Mouse (Mus musculus) MEL (cell line): ENCODE results near the gene 1700025G04Rik. TPM values are rescaled to one million over a fixed set of nuclear protein-coding genes. Genes with fewer than 3 reads are reported as not detected.

Experiments used
- DNase-seq: peaks from one replicate; pipeline ENCODE4 v3.0.0; 2011; ENCODE audit warnings: low read depth, low spot score
- H3K27ac ChIP-seq: 2 replicates; pipeline ENCODE4 v1.5.1; 2012; ENCODE audit warnings: low read depth, mild to moderate bottlenecking, control low read depth, low read length, moderate library complexity; ENCODE audit not compliant: control insufficient read depth
- H3K27me3 ChIP-seq, 2 experiments: fragments of 150-350 bp in 1 of 2; sonication (generic) in 1 of 2; 2 replicates each; pipeline ENCODE4 v1.6.1; 2012; ENCODE audit warnings: low read length in 2 of 2, mild to moderate bottlenecking in 2 of 2, improper control_type of control experiment in 1 of 2, moderate library complexity in 1 of 2; ENCODE audit not compliant: insufficient read depth in 2 of 2, control insufficient read depth in 1 of 2
- H3K36me3 ChIP-seq, 2 experiments: 2 replicates each; pipeline ENCODE4 v1.6.1; 2012 to 2014; ENCODE audit warnings: low read length in 2 of 2, improper control_type of control experiment in 1 of 2, inconsistent platforms in 1 of 2, mild to moderate bottlenecking in 1 of 2; ENCODE audit not compliant: insufficient read depth in 2 of 2, control insufficient read depth in 1 of 2
- H3K4me1 ChIP-seq, 2 experiments: fragments of 150-350 bp in 1 of 2; sonication (generic) in 1 of 2; 2 replicates each; pipeline ENCODE4 v1.6.1; 2012; ENCODE audit warnings: low read length in 2 of 2, improper control_type of control experiment in 1 of 2, mild to moderate bottlenecking in 1 of 2; ENCODE audit not compliant: insufficient read depth in 2 of 2, control insufficient read depth in 1 of 2
- H3K4me3 ChIP-seq, 2 experiments: fragments of 150-350 bp in 1 of 2; sonication (generic) in 1 of 2; 2 replicates each; pipeline ENCODE4 v1.5.1; 2012; ENCODE audit warnings: low read depth in 2 of 2, low read length in 2 of 2, mild to moderate bottlenecking in 2 of 2, moderate library complexity in 2 of 2, control low read depth in 1 of 2, improper control_type of control experiment in 1 of 2; ENCODE audit not compliant: control insufficient read depth in 1 of 2, insufficient read depth in 1 of 2
- H3K79me2 ChIP-seq: 2 replicates; pipeline ENCODE4 v1.6.1; 2012; ENCODE audit warnings: mild to moderate bottlenecking, low read length, moderate library complexity; ENCODE audit not compliant: control insufficient read depth, poor library complexity, insufficient read depth
- H3K9ac ChIP-seq: 2 replicates; pipeline ENCODE4 v1.6.1; 2012; ENCODE audit warnings: low read depth, mild to moderate bottlenecking, control low read depth, low read length, moderate library complexity; ENCODE audit not compliant: control insufficient read depth, poor library complexity, severe bottlenecking
- H3K9me3 ChIP-seq: fragments of 150-350 bp; sonication (generic); replicated peaks from 2 replicates; pipeline ENCODE4 v1.6.1; 2012; ENCODE audit warnings: mild to moderate bottlenecking, low read length, improper control_type of control experiment, moderate library complexity; ENCODE audit not compliant: insufficient read depth
- BHLHE40 ChIP-seq: IDR thresholded peaks from 2 replicates; pipeline ENCODE4 v1.6.1; 2012; ENCODE audit warnings: low read depth, mild to moderate bottlenecking, inconsistent platforms, low read length, improper control_type of control experiment, borderline replicate concordance
- CHD1 ChIP-seq: IDR thresholded peaks from 2 replicates; pipeline ENCODE4 v1.6.1; 2012; ENCODE audit warnings: low read depth, mild to moderate bottlenecking, inconsistent platforms, low read length, improper control_type of control experiment
- CHD2 ChIP-seq: IDR thresholded peaks from 2 replicates; pipeline ENCODE4 v1.6.1; 2011; ENCODE audit warnings: low read length, improper control_type of control experiment
- CTCF ChIP-seq, 3 experiments: IDR thresholded peaks in 2 of 3; conservative IDR thresholded peaks in 1 of 3; 2 replicates each; pipeline ENCODE4 v1.5.1; 2011 to 2012; ENCODE audit warnings: low read length in 3 of 3, low read depth in 2 of 3, mild to moderate bottlenecking in 2 of 3, improper control_type of control experiment in 1 of 3, inconsistent platforms in 1 of 3, mixed read lengths in 1 of 3, moderate library complexity in 1 of 3; ENCODE audit not compliant: control insufficient read depth in 1 of 3, insufficient read depth in 1 of 3, poor library complexity in 1 of 3, severe bottlenecking in 1 of 3
- E2F4 ChIP-seq: IDR thresholded peaks from 2 replicates; pipeline ENCODE4 v1.6.1; 2011; ENCODE audit warnings: low read depth, low read length, improper control_type of control experiment, borderline replicate concordance
- ELF1 ChIP-seq: IDR thresholded peaks from 2 replicates; pipeline ENCODE4 v1.6.1; 2014; ENCODE audit warnings: low read depth, mild to moderate bottlenecking, inconsistent platforms, low read length, improper control_type of control experiment, moderate library complexity
- EP300 ChIP-seq, 2 experiments: IDR thresholded peaks; 2 replicates each; pipeline ENCODE4 v1.6.1; 2011; ENCODE audit warnings: improper control_type of control experiment in 2 of 2, low read length in 2 of 2, low read depth in 1 of 2, mild to moderate bottlenecking in 1 of 2
- ETS1 ChIP-seq: IDR thresholded peaks from 2 replicates; pipeline ENCODE4 v1.6.1; 2012; ENCODE audit warnings: low read depth, mild to moderate bottlenecking, inconsistent platforms, low read length, improper control_type of control experiment, moderate library complexity
- GATA1 ChIP-seq: IDR thresholded peaks from 2 replicates; pipeline ENCODE4 v1.6.1; 2011; ENCODE audit warnings: low read depth, low read length, improper control_type of control experiment
- MAFK ChIP-seq: IDR thresholded peaks from 2 replicates; pipeline ENCODE4 v1.6.1; 2011; ENCODE audit warnings: low read depth, mild to moderate bottlenecking, low read length, improper control_type of control experiment, borderline replicate concordance
- MAZ ChIP-seq: IDR thresholded peaks from 2 replicates; pipeline ENCODE4 v1.6.1; 2012; ENCODE audit warnings: low read depth, mild to moderate bottlenecking, inconsistent platforms, low read length, improper control_type of control experiment
- MXI1 ChIP-seq: IDR thresholded peaks from 2 replicates; pipeline ENCODE4 v1.6.1; 2011; ENCODE audit warnings: mild to moderate bottlenecking, low read depth, low read length, improper control_type of control experiment
- MYB ChIP-seq: IDR thresholded peaks from 2 replicates; pipeline ENCODE4 v1.6.1; 2011; ENCODE audit warnings: mild to moderate bottlenecking, low read depth, low read length, improper control_type of control experiment
- NELFE ChIP-seq: IDR thresholded peaks from 2 replicates; pipeline ENCODE4 v1.6.1; 2011; ENCODE audit warnings: low read depth, low read length, improper control_type of control experiment
- NRF1 ChIP-seq: IDR thresholded peaks from 2 replicates; pipeline ENCODE4 v1.6.1; 2014; ENCODE audit warnings: low read depth, mild to moderate bottlenecking, inconsistent platforms, low read length, improper control_type of control experiment, moderate library complexity; ENCODE audit not compliant: poor library complexity, insufficient read depth, severe bottlenecking
- POLR2A ChIP-seq, 2 experiments: IDR thresholded peaks; 2 replicates each; pipeline ENCODE4 v1.6.1; 2011 to 2012; ENCODE audit warnings: low read length in 2 of 2, mild to moderate bottlenecking in 2 of 2, control low read depth in 1 of 2, improper control_type of control experiment in 1 of 2, low read depth in 1 of 2, moderate library complexity in 1 of 2; ENCODE audit not compliant: control insufficient read depth in 1 of 2, insufficient read depth in 1 of 2, poor library complexity in 1 of 2
- POLR2AphosphoS2 ChIP-seq: IDR thresholded peaks from 2 replicates; pipeline ENCODE4 v1.6.1; 2011; ENCODE audit warnings: low read length, improper control_type of control experiment
- POLR2AphosphoS5 ChIP-seq: IDR thresholded peaks from 2 replicates; pipeline ENCODE4 v1.6.1; 2012; ENCODE audit warnings: low read depth, borderline replicate concordance, mild to moderate bottlenecking, inconsistent platforms, low read length, moderate library complexity, mixed read lengths
- RCOR1 ChIP-seq: IDR thresholded peaks from 2 replicates; pipeline ENCODE4 v1.6.1; 2012; ENCODE audit warnings: low read depth, mild to moderate bottlenecking, inconsistent platforms, low read length, improper control_type of control experiment
- SIN3A ChIP-seq: IDR thresholded peaks from 2 replicates; pipeline ENCODE4 v1.6.1; 2012; ENCODE audit warnings: low read length, improper control_type of control experiment, inconsistent platforms
- TAL1 ChIP-seq: IDR thresholded peaks from 2 replicates; pipeline ENCODE4 v1.6.1; 2012; ENCODE audit warnings: mild to moderate bottlenecking, inconsistent platforms, low read length, moderate library complexity, mixed read lengths
- TCF12 ChIP-seq: IDR thresholded peaks from 2 replicates; pipeline ENCODE4 v1.6.1; 2014; ENCODE audit warnings: low read depth, mild to moderate bottlenecking, inconsistent platforms, low read length, improper control_type of control experiment, moderate library complexity
- USF1 ChIP-seq: IDR thresholded peaks from 2 replicates; pipeline ENCODE4 v1.6.1; 2014; ENCODE audit warnings: low read depth, mild to moderate bottlenecking, inconsistent platforms, low read length, improper control_type of control experiment, moderate library complexity
- USF2 ChIP-seq, 2 experiments: IDR thresholded peaks; 2 replicates each; pipeline ENCODE4 v1.6.1; 2011 to 2012; ENCODE audit warnings: improper control_type of control experiment in 2 of 2, low read length in 2 of 2, borderline replicate concordance in 1 of 2, inconsistent platforms in 1 of 2, low read depth in 1 of 2, mild to moderate bottlenecking in 1 of 2; ENCODE audit not compliant: insufficient read depth in 1 of 2
- ZC3H11A ChIP-seq: IDR thresholded peaks from 2 replicates; pipeline ENCODE4 v1.6.1; 2012; ENCODE audit warnings: low read depth, mild to moderate bottlenecking, inconsistent platforms, low read length, improper control_type of control experiment
- ZKSCAN1 ChIP-seq: IDR thresholded peaks from 2 replicates; pipeline ENCODE4 v1.6.1; 2012; ENCODE audit warnings: low read depth, mild to moderate bottlenecking, inconsistent platforms, low read length, improper control_type of control experiment, moderate library complexity
- polyA plus RNA-seq, 2 experiments: library from polyadenylated mRNA; stranded (reverse) in 1 of 2; unstranded in 1 of 2; fragments of >175 nt in 1 of 2; fragments of >200 nt in 1 of 2; gene quantifications; 2 replicates each; pipeline versions ENCODE4 v1.2.1 to v1.2.4; 2012; ENCODE audit warnings: low replicate concordance in 2 of 2, low read depth in 1 of 2; ENCODE audit not compliant: insufficient read length in 2 of 2, insufficient read depth in 1 of 2, missing spikeins in 1 of 2
- total RNA-seq: library from RNA; depleted of rRNA; stranded (reverse); fragments of 300-350 nt; gene quantifications from 2 replicates; pipeline ENCODE4 v1.2.3, GENCODE M21; 2012

1700025G04Rik gene
- total and polyA plus RNA-seq, 3 experiments: 0.04 to 0.91 TPM; not detected in 1

DNA sequence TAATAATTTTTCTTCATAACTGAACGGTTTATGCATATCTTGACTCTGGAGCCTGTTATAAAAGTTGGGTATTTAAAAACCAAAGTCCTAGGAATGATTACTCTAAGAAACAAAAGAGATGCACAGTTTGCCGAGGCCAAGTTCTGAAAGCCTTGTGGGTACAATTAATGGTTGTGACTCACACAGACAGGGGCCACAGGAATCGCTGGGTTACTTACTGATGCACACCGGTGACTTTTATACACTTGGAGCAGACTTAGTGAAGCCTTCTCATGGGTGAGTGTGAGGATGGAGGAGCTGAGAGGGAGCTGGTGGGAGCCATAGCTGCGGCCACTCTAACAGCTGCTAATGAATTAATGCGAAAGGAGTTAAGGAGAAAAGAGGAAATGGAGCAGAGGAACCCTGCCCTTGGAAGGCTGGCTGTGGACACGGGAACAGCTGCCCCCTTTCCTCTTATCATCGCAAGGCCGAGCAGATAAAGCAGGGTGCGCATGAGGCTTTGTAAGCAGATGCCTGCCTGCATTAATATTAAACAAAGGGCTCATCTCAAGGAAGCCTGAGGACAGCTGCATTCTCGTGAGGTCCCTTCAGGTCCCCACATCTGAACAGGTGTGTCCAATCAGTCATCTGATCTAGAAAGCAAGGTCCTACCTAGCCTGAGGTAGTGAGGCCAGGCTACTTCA lies 146.8 kb downstream of the 1700025G04Rik start (continued):
- TF ChIP-seq USF1 (no peak), POLR2AphosphoS5 (no peak), MYB (no peak), ZKSCAN1 (no peak), CTCF (IDR thresholded peaks at IDR 0.05 in 2 of 3, conservative IDR thresholded peaks at IDR 0.05 in 1 of 3; ENCODE audit: control insufficient read depth in 1 of 3, insufficient read depth in 1 of 3, low read depth in 2 of 3, low read length in 3 of 3, poor library complexity in 1 of 3, severe bottlenecking in 1 of 3) (no peak), GATA1 (peak; percentile 90), NELFE (no peak), CHD1 (0 out of 2 replicates have a peak, but pooled peaks have one; percentile 23), CHD2 (no peak), USF2 (IDR thresholded peaks at IDR 0.05; ENCODE audit: borderline replicate concordance in 1 of 2, insufficient read depth in 1 of 2, low read depth in 1 of 2, low read length in 2 of 2) (no peak), BHLHE40 (0 out of 2 replicates have a peak, but pooled peaks have one; percentile 22), TAL1 (peak; percentile 37; the same call in 1 of the 2 replicates), MAZ (peak; percentile 16; the same call in 1 of the 2 replicates), ZC3H11A (no peak), POLR2AphosphoS2 (no peak), POLR2A (IDR thresholded peaks at IDR 0.05; ENCODE audit: control insufficient read depth in 1 of 2, insufficient read depth in 1 of 2, low read depth in 1 of 2, low read length in 2 of 2, poor library complexity in 1 of 2) (no peak), MXI1 (no peak), ETS1 (peak; percentile 89), E2F4 (no peak)

DNA sequence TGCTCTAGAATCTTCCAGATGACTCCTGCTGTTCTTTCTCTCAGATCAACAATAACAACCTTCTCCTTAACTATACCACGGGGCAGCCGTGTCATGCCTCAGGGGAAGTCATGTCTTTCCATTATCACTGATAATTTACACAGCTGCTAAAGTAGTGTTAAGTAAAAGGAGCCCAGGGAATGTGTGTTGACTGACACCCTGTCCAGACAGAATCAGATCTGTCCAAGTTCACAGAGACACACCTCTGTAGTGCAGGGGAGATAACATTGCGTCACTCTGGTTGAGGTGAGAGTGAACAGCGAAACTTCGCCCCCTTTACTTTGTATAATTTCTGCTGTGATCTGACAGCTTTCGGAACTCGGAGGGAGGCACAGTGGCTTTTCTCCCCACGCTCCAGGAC lies 149.9 kb downstream of the 1700025G04Rik start:
- Histone ChIP-seq H3K79me2 (no peaks in the 10 kb centered on the region), H3K9me3 (no peaks in the 10 kb centered on the region), H3K36me3 (peaks cover 0 to 22% of the 10 kb centered on the region in 2 experiments; a peak in 2 of 4 replicates), H3K4me3 (peak overlapping the region; percentile 8 to 19; a peak in 2 of 4 replicates), H3K27me3 (no peaks in the 10 kb centered on the region), H3K9ac (no peak overlapping the region), H3K4me1 (peaks cover 23 to 38% of the 10 kb centered on the region in 2 experiments), H3K27ac (no peak overlapping the region)
- DNase-seq: peak; percentile 39
- TF ChIP-seq EP300 (IDR thresholded peaks at IDR 0.05; ENCODE audit: low read depth in 1 of 2, low read length in 2 of 2): peak; percentile 44 to 72
- 0 out of 2 replicates have a peak, but pooled peaks have one; percentile 14 for TF ChIP-seq TAL1
- no peak for TF ChIP-seq ELF1
- peak; percentile 58 for TF ChIP-seq GATA1
- no peak for TF ChIP-seq CHD2
- peak; percentile 77 for TF ChIP-seq TCF12
- TF ChIP-seq MXI1: peak; percentile 51; the same call in 1 of the 2 replicates
- no peak for TF ChIP-seq NRF1
- peak; percentile 48; the same call in 1 of the 2 replicates for TF ChIP-seq SIN3A
- TF ChIP-seq BHLHE40: peak; percentile 12; the same call in 1 of the 2 replicates
- TF ChIP-seq MAFK: no peak
- TF ChIP-seq ETS1: peak; percentile 86
- peak; percentile 31; the same call in 1 of the 2 replicates for TF ChIP-seq RCOR1
- TF ChIP-seq, all 39 proteins: peak for 9
